Mouse (Mus musculus): ENCODE measurements around the gene Creb3l1. TPM values are rescaled to one million over a fixed set of nuclear protein-coding genes. Genes with fewer than 3 reads are reported as not detected.
A peak's percentile ranks its signal among the peaks of the same experiment; 100 is the strongest.

Creb3l1 gene
- polyA plus RNA-seq, 1 experiment from 2014 or later: 0.96 TPM

DNA sequence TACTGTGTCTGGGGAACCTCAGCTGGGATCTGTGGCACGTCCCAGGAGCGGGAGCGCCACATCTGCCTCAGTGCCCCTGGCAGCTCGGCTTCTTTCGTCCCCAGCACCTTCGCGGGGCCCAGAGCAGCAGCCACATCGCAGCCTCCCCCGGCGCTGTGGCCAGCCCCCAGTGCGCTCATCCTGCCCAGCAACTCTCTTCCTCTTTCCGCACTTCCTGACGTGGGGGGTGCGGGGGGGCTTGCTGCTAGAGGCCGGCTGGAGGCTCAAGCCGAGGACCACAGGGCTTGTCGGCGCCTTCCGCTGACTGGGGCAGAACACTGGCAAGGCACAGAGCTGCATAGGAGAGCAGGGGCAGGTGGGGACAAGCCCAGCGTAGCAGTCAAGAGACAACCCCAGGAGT is 58.9 kb downstream of the Creb3l1 start:
- 15% methylated on average over 20 of the region's 20 CpGs for WGBS
- H3K9me3 ChIP-seq (replicated peaks): no peaks in the 10 kb centered on the region
- DNase-seq (ENCODE audit: low spot score): no peak
- peak overlapping the region; percentile 36 for H3K4me3 ChIP-seq
- H3K4me1 ChIP-seq: peaks cover 45% of the 10 kb centered on the region
- H3K36me3 ChIP-seq: 0 out of 2 replicates have a peak, but pooled peaks cover 4% of the 10 kb centered on the region
- H3K27me3 ChIP-seq (ENCODE audit: low read depth, poor library complexity, severe bottlenecking): peaks cover 55% of the 10 kb centered on the region
- H3K27ac ChIP-seq (replicated peaks): peak overlapping the region; percentile 65

DNA sequence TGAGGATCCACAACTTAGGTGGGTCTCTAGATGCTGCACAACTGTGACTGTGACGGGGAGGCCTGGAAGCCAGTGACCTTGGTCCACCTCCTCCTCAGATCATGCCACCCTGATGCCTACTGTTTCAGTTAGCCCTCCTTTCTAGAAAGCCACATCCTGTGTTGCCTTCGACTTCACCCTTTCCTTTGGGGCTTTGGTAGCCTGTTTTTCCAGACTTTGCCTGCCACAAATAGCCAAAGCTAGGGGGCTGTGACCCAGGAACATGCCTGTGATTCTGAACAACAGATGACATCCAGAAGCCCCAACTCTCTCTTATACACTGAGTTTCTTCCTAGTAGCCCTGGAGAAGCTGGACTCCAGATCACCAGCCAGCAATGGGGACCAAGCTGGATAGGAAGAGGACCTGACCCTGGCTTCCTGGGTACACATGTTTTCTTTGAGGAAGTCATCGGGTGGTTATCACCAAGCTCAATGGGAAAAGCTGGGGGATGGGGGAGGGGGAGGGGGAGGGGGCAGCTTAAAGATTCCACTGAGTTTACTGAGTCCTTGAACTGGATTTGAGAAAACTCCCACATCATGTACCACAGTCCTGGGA is 59.6 kb downstream of the Creb3l1 start:
- 66% methylated on average over 3 of the region's 3 CpGs for WGBS
- DNase-seq (ENCODE audit: low spot score): no peak
- H3K27ac ChIP-seq (replicated peaks): peak overlapping the region; percentile 65; the same call in 1 of the 2 replicates
- peaks cover 51% of the 10 kb centered on the region for H3K4me1 ChIP-seq
- H3K9me3 ChIP-seq (replicated peaks): no peaks in the 10 kb centered on the region
- peak overlapping the region; percentile 36 for H3K4me3 ChIP-seq
- H3K36me3 ChIP-seq: 0 out of 2 replicates have a peak, but pooled peaks cover 4% of the 10 kb centered on the region
- H3K27me3 ChIP-seq (ENCODE audit: low read depth, poor library complexity, severe bottlenecking): peaks cover 48% of the 10 kb centered on the region

DNA sequence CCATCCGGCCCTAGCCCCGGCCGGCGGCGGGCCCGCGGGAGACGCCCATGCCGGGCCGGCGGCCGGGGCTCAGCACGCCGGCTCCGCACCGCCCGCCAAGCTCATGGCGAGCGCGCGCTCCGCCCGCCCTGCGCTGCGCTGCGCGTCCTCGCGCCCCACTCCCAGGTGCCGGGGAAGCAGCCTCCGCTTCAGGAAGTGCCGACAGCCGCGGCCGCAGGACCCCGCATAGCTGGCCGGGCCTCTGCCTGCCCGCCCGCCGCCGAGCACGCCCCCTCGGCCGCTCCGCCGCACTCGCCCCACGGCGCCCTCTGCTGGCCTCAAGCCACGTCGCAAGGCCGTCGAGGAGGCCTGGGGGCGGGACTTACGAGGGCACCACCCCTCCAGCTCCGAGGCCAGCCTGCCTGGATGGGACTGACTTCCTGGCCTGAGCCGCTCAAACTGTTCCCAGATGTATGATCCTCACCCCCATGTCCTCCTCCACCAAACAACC is 60.8 kb downstream of the Creb3l1 start:
- under 1% methylated on average over 57 of the region's 57 CpGs for WGBS
- Histone ChIP-seq H3K36me3 (0 out of 2 replicates have a peak, but pooled peaks cover 7% of the 10 kb centered on the region), H3K27ac (replicated peaks) (peak overlapping the region; percentile 91), H3K9me3 (replicated peaks) (no peaks in the 10 kb centered on the region), H3K27me3 (ENCODE audit: low read depth, poor library complexity, severe bottlenecking) (peaks cover 42% of the 10 kb centered on the region), H3K4me3 (peak overlapping the region; percentile 94), H3K4me1 (peaks cover 60% of the 10 kb centered on the region)
- peak; percentile 95 for DNase-seq (ENCODE audit: low spot score)

DNA sequence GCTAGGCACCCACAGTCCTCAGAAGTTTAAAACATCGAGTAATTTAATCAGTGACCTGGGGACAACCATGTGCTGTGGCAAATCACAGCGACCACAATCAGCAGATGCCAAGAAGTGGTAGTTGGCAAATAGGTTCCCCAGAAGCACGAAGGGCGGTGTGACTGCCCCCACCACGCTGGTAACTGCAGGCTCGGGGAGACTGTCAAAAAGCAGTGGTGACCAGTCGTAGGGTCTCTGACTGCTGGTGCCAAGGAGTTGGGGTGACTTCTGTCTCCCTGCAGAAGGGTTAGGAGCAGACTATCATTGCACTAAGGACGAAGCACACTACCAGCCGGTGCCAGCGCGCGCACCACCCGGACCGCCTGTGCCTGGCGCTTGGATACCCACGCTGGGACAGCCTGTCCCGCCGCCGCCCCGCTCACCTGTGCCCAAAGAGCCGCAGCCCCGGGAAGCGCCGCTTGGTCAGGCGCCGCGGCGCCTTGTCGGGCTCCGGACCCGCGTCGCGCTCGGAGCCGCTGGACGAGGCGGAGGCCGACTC is 61.4 kb downstream of the Creb3l1 start:
- no peak for DNase-seq (ENCODE audit: low spot score)
- Histone ChIP-seq H3K4me1 (peaks cover 55% of the 10 kb centered on the region), H3K36me3 (0 out of 2 replicates have a peak, but pooled peaks cover 7% of the 10 kb centered on the region), H3K27ac (replicated peaks) (peak overlapping the region; percentile 91), H3K9me3 (replicated peaks) (no peaks in the 10 kb centered on the region), H3K27me3 (ENCODE audit: low read depth, poor library complexity, severe bottlenecking) (peaks cover 38% of the 10 kb centered on the region), H3K4me3 (peak overlapping the region; percentile 94)
- WGBS: under 1% methylated on average over 39 of the region's 39 CpGs

DNA sequence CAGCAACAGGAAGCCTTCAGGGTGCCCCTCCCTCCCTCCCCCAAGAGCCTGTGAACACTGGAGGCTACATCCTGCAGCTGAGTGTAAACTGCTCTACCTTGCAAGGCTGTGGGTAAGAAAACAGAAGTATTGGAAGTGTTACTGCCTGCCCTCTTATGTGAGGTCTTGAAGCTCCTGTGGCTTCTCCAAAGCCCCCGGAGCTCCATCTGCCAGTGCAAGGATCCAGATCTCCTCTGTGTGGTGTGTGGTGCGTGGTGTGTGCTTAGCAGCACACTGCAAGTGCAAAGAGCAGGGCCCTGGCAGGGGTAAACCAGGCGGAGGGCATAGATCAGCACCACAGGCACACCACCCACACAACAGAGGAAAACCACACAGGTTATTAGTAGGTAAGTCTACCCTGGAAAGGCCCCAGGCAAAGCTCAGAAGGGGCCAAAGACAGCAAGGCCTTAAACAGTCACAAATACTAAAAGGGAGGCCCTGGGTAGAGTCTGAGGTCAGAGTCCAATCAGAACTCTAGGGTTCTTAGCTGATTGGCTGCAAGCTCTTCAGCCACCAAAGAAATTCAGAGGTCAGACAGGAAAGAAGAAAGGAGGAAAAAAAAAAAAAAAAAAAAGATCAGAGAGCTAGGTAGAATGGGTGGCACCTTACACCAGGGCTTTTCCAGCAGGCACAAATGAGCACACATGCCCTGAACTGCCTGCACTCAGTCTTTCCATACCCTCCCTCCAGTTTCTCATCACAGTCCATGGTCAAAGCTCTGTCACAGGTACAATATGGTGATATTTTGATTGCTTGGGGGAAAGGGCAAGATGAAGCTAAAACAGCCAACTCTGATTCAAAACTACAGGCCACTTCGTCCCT is 62.2 kb downstream of the Creb3l1 start:
- Histone ChIP-seq H3K9me3 (replicated peaks) (no peaks in the 10 kb centered on the region), H3K4me1 (peaks cover 57% of the 10 kb centered on the region), H3K4me3 (peak overlapping the region; percentile 94), H3K27me3 (ENCODE audit: low read depth, poor library complexity, severe bottlenecking) (peaks cover 34% of the 10 kb centered on the region), H3K36me3 (0 out of 2 replicates have a peak, but pooled peaks cover 7% of the 10 kb centered on the region), H3K27ac (replicated peaks) (0 out of 2 replicates have a peak overlapping the region, but pooled peaks have one; percentile 91)
- WGBS: 69% methylated on average over 4 of the region's 4 CpGs
- no peak for DNase-seq (ENCODE audit: low spot score)

DNA sequence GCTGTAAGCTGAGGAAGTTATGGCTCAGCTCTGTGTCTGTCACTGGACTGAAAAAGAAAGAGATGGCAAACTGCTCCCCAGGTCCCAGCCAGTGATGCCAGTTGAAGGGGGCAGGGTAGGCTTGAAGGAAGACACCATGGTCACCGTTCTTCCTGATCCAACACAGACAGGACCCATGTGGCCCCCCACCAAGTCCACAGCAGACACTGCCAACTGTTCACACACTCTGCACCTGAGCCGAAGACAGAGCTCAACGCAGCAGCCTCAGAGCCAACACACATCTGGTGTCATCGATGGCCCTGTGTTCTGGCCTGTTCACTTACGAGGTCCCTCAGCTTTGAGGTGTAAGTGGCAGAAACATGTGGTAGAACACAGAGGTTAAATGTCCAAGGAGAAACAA is 63.8 kb downstream of the Creb3l1 start:
- 0 out of 2 replicates have a peak, but pooled peaks cover 7% of the 10 kb centered on the region for H3K36me3 ChIP-seq
- H3K4me1 ChIP-seq: peaks cover 60% of the 10 kb centered on the region
- WGBS: 95% methylated on average over 5 of the region's 5 CpGs
- no peak overlapping the region for H3K27ac ChIP-seq (replicated peaks)
- no peaks in the 10 kb centered on the region for H3K9me3 ChIP-seq (replicated peaks)
- DNase-seq (ENCODE audit: low spot score): no peak
- H3K27me3 ChIP-seq (ENCODE audit: low read depth, poor library complexity, severe bottlenecking): peaks cover 17% of the 10 kb centered on the region
- H3K4me3 ChIP-seq: no peak overlapping the region

DNA sequence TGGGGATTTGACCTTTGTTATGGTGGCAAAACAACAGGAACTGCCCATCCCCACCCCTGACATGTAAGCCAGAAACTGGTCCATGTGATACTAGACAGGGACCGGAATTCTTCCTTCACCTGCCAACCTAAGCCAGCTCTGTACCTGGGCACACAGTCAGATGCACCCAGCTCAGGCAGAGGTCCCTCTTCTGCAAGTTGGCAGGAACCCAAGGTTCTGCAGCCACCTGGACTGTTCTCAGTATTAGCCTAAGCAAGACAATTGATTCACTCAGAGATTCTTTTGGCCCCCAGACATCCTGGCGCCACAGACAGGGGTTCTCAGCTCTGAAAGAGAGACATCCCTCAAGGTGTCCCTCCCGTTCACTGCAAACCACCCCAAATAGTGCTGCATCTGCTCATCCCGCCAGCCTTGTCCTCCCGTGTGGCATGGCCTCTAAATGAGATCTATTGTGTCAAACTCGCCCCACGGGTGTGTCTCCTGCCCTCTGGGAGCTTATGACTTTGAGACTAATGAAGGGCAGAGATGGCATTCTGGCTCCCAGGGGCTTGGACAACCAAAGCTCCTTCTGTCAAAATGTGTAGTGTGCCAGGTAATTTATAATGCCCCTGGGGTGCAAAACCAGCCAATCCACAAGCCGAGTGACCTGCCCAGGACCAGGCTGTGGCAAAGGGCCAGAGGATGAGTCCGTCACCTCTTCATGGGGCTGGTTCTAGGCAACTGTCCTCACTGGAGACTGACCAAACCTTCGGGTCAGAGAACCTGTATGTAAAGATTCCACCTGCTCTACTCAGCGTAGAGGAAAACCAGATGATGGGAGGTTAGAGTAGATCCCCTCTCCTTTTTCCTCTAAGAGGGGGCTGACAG is 64.5 kb downstream of the Creb3l1 start:
- Histone ChIP-seq H3K9me3 (replicated peaks) (no peaks in the 10 kb centered on the region), H3K4me3 (no peak overlapping the region), H3K27ac (replicated peaks) (no peak overlapping the region), H3K4me1 (peaks cover 59% of the 10 kb centered on the region), H3K27me3 (ENCODE audit: low read depth, poor library complexity, severe bottlenecking) (peaks cover 10% of the 10 kb centered on the region), H3K36me3 (0 out of 2 replicates have a peak, but pooled peaks cover 7% of the 10 kb centered on the region)
- 83% methylated on average over 11 of the region's 11 CpGs for WGBS
- no peak for DNase-seq (ENCODE audit: low spot score)

DNA sequence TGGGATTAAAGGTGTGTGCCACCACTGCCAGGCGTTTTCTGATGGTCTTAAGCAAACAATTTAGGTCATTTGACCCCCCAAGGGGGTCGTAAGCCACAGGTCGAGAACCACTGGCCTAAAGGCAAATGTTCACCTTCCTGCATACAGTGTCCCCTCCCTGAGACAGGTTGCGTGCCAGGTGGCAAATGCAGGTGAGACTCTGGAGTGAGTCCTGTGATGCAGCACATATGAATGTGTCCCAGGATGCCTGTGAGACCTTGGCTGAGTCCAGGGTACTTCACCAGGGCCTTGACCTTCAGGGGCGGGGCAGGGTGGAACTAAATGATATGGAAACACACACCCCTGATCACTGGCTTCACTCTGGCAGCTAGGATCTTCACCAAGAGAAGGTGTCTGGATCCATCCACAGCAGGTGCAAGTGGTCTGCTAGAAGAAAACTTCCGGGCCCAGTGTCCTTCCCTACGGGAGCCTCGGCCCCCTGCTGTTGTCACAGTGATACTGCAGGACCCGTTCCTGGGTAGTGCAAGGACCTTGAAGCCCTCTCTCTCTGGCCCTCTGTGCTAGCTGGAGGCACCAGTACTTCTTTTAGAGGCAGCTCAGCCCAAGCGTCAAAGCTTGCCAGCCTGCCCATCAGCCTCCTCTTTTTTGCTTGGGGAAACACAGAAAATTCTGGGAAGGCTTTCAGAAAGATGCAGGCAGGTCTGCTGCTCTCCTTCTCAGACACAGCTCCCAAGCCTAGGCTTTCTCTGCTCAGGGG is 65.4 kb downstream of the Creb3l1 start:
- H3K4me3 ChIP-seq: no peak overlapping the region
- peak; percentile 59 for DNase-seq (ENCODE audit: low spot score)
- 0 out of 2 replicates have a peak, but pooled peaks cover 7% of the 10 kb centered on the region for H3K36me3 ChIP-seq
- H3K4me1 ChIP-seq: peaks cover 61% of the 10 kb centered on the region
- no peaks in the 10 kb centered on the region for H3K9me3 ChIP-seq (replicated peaks)
- WGBS: 58% methylated on average over 10 of the region's 10 CpGs
- H3K27me3 ChIP-seq (ENCODE audit: low read depth, poor library complexity, severe bottlenecking): peaks cover 1% of the 10 kb centered on the region; the same call in 1 of the 2 replicates
- H3K27ac ChIP-seq (replicated peaks): no peak overlapping the region

DNA sequence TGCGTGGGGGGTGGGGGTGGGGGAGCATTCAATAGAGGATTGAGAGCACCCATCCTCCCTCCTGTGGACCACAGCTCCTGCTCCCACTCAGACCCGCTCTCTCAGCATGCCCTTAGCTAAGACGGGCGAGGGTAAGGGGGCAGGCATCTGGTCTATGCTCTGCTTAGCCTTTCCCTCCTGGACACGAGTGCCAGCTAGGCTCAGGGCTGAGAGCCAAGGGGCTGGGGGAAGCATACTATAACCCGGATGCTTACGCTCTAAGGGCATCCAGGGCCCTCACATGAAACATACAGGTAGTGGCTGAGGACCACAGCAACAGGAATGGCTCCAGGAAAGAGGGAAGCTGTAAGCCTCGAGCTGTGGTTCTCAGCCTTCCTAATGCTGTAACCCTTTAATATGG is 66.3 kb downstream of the Creb3l1 start:
- WGBS: 88% methylated on average over 8 of the region's 8 CpGs
- Histone ChIP-seq H3K27ac (replicated peaks) (no peak overlapping the region), H3K9me3 (replicated peaks) (no peaks in the 10 kb centered on the region), H3K4me3 (no peak overlapping the region), H3K4me1 (peaks cover 57% of the 10 kb centered on the region), H3K27me3 (ENCODE audit: low read depth, poor library complexity, severe bottlenecking) (no peaks in the 10 kb centered on the region), H3K36me3 (0 out of 2 replicates have a peak, but pooled peaks cover 7% of the 10 kb centered on the region)
- no peak for DNase-seq (ENCODE audit: low spot score)

DNA sequence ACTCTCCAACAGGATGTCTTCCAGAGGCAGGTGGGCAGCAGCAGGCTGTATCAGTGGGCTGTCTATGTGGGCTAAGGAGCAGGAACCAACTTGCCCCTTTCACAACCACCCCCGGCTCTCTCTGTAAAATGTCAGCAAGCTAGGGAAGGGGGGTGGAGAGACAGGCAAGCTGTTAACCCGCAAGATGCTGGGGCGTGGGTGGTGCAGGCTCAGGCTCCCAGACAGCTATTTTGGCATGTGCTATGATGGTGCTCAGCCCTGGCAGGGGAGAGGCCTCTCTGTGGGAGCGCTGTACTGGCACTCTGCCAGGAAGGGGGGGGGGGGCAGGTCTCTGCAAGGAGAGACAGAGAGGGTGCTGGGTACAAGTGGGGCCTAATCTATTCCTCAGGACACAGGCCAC is 67.2 kb downstream of the Creb3l1 start:
- Histone ChIP-seq H3K4me3 (no peak overlapping the region), H3K27ac (replicated peaks) (0 out of 2 replicates have a peak overlapping the region, but pooled peaks have one; percentile 5), H3K36me3 (0 out of 2 replicates have a peak, but pooled peaks cover 7% of the 10 kb centered on the region), H3K27me3 (ENCODE audit: low read depth, poor library complexity, severe bottlenecking) (no peaks in the 10 kb centered on the region), H3K9me3 (replicated peaks) (no peaks in the 10 kb centered on the region), H3K4me1 (peaks cover 47% of the 10 kb centered on the region)
- 77% methylated on average over 4 of the region's 4 CpGs for WGBS
- no peak for DNase-seq (ENCODE audit: low spot score)

DNA sequence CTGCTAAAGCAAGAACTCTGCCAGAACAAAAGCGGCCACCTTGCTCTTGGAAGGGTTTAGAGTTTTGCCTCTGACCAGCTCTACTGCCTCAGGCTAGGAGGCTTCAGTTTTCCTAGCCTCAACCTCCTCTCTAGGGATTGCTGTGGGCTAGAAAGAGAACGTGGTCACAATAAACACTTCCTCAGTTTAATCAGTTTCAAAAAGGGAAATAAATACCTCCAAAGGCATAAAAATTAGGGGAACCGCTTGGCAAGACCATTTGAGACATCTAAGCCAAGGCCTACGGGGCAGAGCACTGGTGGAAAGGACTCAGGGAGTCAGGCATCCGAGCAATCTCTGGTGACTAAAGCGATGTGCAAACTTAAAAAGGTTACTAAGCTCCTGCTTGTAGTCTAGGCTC is 68.4 kb downstream of the Creb3l1 start:
- Histone ChIP-seq H3K4me1 (peaks cover 37% of the 10 kb centered on the region), H3K9me3 (replicated peaks) (no peaks in the 10 kb centered on the region), H3K36me3 (0 out of 2 replicates have a peak, but pooled peaks cover 7% of the 10 kb centered on the region), H3K27ac (replicated peaks) (no peak overlapping the region), H3K27me3 (ENCODE audit: low read depth, poor library complexity, severe bottlenecking) (no peaks in the 10 kb centered on the region), H3K4me3 (no peak overlapping the region)
- DNase-seq (ENCODE audit: low spot score): no peak
- 86% methylated on average over 6 of the region's 6 CpGs for WGBS
